Mouse (Mus musculus): Measurements from ENCODE around the gene Pdgfa.
A peak's percentile ranks its signal among the peaks of the same experiment; 100 is the strongest.

Gene Pdgfa

GRCm38 (mm10) chr5:138952969-138953368 lies 44.2 kb downstream of the Pdgfa start:
- DNase-seq, result peak; percentile 40 to 49

- DNase-seq, result no peak
Observed at GRCm38 (mm10) chr5:138951305-138951704, 45.9 kb downstream of the Pdgfa start.

GRCm38 (mm10) chr5:138949165-138949564 lies 48.0 kb downstream of the Pdgfa start:
- DNase-seq, result no peak

- DNase-seq, result peak in 1 of 2 experiments; percentile 30
Observed at GRCm38 (mm10) chr5:138948031-138948980, 48.9 kb downstream of the Pdgfa start.

- no peak for DNase-seq
Observed at GRCm38 (mm10) chr5:138947487-138947886, 49.7 kb downstream of the Pdgfa start.

- no peak for DNase-seq
Observed at GRCm38 (mm10) chr5:138946931-138947330, 50.2 kb downstream of the Pdgfa start.

- no peak for DNase-seq
Observed at GRCm38 (mm10) chr5:138945011-138945410, 52.2 kb downstream of the Pdgfa start.

- no peak for DNase-seq
Observed at GRCm38 (mm10) chr5:138944551-138944950, 52.6 kb downstream of the Pdgfa start.

GRCm38 (mm10) chr5:138941842-138942241 lies 55.3 kb downstream of the Pdgfa start:
- no peak for DNase-seq

GRCm38 (mm10) chr5:138940576-138940975 lies 56.6 kb downstream of the Pdgfa start:
- DNase-seq, result no peak

GRCm38 (mm10) chr5:138938572-138939163 lies 58.5 kb downstream of the Pdgfa start:
- no peak for DNase-seq

- DNase-seq, result no peak
Observed at GRCm38 (mm10) chr5:138936399-138937089, 60.6 kb downstream of the Pdgfa start.

- DNase-seq, result peak in 1 of 2 experiments; percentile 41
Observed at GRCm38 (mm10) chr5:138934540-138934939, 62.6 kb downstream of the Pdgfa start.

GRCm38 (mm10) chr5:138932460-138933432 lies 64.4 kb downstream of the Pdgfa start:
- DNase-seq, result peak in 1 of 2 experiments; percentile 19

- no peak for DNase-seq
Observed at GRCm38 (mm10) chr5:138931836-138932235, 65.3 kb downstream of the Pdgfa start.

GRCm38 (mm10) chr5:138929879-138930507 lies 67.2 kb downstream of the Pdgfa start:
- no peak for DNase-seq

Measured in kidney, adult 8-10 months (tissue).